Mouse (Mus musculus): ENCODE results near the gene Zcchc24. TPM values are rescaled to one million over a fixed set of nuclear protein-coding genes. Genes with fewer than 3 reads are reported as not detected.

Zcchc24 gene
- polyA plus RNA-seq, 1 experiment from 2014 or later = 22.3 TPM

GRCm38 (mm10) chr14:25800166-25800960 lies 31.5 kb upstream of the Zcchc24 start:
- H3K36me3 ChIP-seq (ENCODE audit: control insufficient read depth, insufficient read depth, low read length) = no peaks in the 10 kb centered on the region
- H3K27ac ChIP-seq (ENCODE audit: low read depth, low read length) = no peak overlapping the region
- no peak overlapping the region for H3K4me3 ChIP-seq (ENCODE audit: low read depth, low read length)
- no peak for ATAC-seq (ENCODE audit: insufficient read depth, low FRiP score, low TSS enrichment)
- peak; percentile 86 for DNase-seq (ENCODE audit: low spot score)
- H3K27me3 ChIP-seq (ENCODE audit: control insufficient read depth, insufficient read depth, low read length) = no peaks in the 10 kb centered on the region
- peaks cover 2% of the 10 kb centered on the region; the same call in 1 of the 2 replicates for H3K4me1 ChIP-seq (ENCODE audit: control insufficient read depth, insufficient read depth, low read length)
- no peak overlapping the region for H3K4me2 ChIP-seq (ENCODE audit: low read depth)
- no peaks in the 10 kb centered on the region for H3K9me3 ChIP-seq (ENCODE audit: control insufficient read depth, low read length)
- 27% methylated on average over 19 of the region's 19 CpGs for WGBS
- no peak overlapping the region for H3K9ac ChIP-seq (ENCODE audit: low read length)

- WGBS = 59% methylated on average over 7 of the region's 7 CpGs
These were observed 27.8 kb upstream of the Zcchc24 start for GRCm38 (mm10) chr14:25796619-25797018.

GRCm38 (mm10) chr14:25795561-25796174 lies 26.8 kb upstream of the Zcchc24 start:
- Histone ChIP-seq H3K36me3 (ENCODE audit: control insufficient read depth, insufficient read depth, low read length) (no peaks in the 10 kb centered on the region), H3K9ac (ENCODE audit: low read length) (no peak overlapping the region), H3K4me3 (ENCODE audit: low read depth, low read length) (no peak overlapping the region), H3K9me3 (ENCODE audit: control insufficient read depth, low read length) (no peaks in the 10 kb centered on the region), H3K4me2 (ENCODE audit: low read depth) (no peak overlapping the region), H3K27ac (ENCODE audit: low read depth, low read length) (no peak overlapping the region), H3K27me3 (ENCODE audit: control insufficient read depth, insufficient read depth, low read length) (no peaks in the 10 kb centered on the region), H3K4me1 (ENCODE audit: control insufficient read depth, insufficient read depth, low read length) (peaks cover 2% of the 10 kb centered on the region; the same call in 1 of the 2 replicates)
- WGBS = 42% methylated on average over 10 of the region's 10 CpGs
- peak; percentile 63 for DNase-seq (ENCODE audit: low spot score)
- ATAC-seq (ENCODE audit: insufficient read depth, low FRiP score, low TSS enrichment) = no peak

More at GRCm38 (mm10) chr14:25796619-25797018, 27.8 kb upstream of the Zcchc24 start:
- Histone ChIP-seq H3K9ac (ENCODE audit: low read length) (no peak overlapping the region), H3K9me3 (ENCODE audit: control insufficient read depth, low read length) (no peaks in the 10 kb centered on the region), H3K36me3 (ENCODE audit: control insufficient read depth, insufficient read depth, low read length) (no peaks in the 10 kb centered on the region), H3K27ac (ENCODE audit: low read depth, low read length) (no peak overlapping the region), H3K4me3 (ENCODE audit: low read depth, low read length) (no peak overlapping the region), H3K4me1 (ENCODE audit: control insufficient read depth, insufficient read depth, low read length) (peaks cover 2% of the 10 kb centered on the region; the same call in 1 of the 2 replicates), H3K4me2 (ENCODE audit: low read depth) (no peak overlapping the region), H3K27me3 (ENCODE audit: control insufficient read depth, insufficient read depth, low read length) (no peaks in the 10 kb centered on the region)
- ATAC-seq (ENCODE audit: insufficient read depth, low FRiP score, low TSS enrichment) (no peak), DNase-seq (ENCODE audit: low spot score) (no peak)

- Histone ChIP-seq H3K4me1 (ENCODE audit: control insufficient read depth, insufficient read depth, low read length) (peaks cover 2% of the 10 kb centered on the region; the same call in 1 of the 2 replicates), H3K27me3 (ENCODE audit: control insufficient read depth, insufficient read depth, low read length) (no peaks in the 10 kb centered on the region)
- WGBS = 80% methylated on average over 6 of the region's 6 CpGs
These were observed 26.2 kb upstream of the Zcchc24 start for GRCm38 (mm10) chr14:25795067-25795466.

GRCm38 (mm10) chr14:25794331-25794730 lies 25.5 kb upstream of the Zcchc24 start:
- no peak for DNase-seq (ENCODE audit: low spot score)
- Histone ChIP-seq H3K36me3 (ENCODE audit: control insufficient read depth, insufficient read depth, low read length) (no peaks in the 10 kb centered on the region), H3K4me3 (ENCODE audit: low read depth, low read length) (no peak overlapping the region), H3K9me3 (ENCODE audit: control insufficient read depth, low read length) (no peaks in the 10 kb centered on the region), H3K4me2 (ENCODE audit: low read depth) (no peak overlapping the region), H3K9ac (ENCODE audit: low read length) (no peak overlapping the region), H3K27ac (ENCODE audit: low read depth, low read length) (no peak overlapping the region), H3K27me3 (ENCODE audit: control insufficient read depth, insufficient read depth, low read length) (no peaks in the 10 kb centered on the region), H3K4me1 (ENCODE audit: control insufficient read depth, insufficient read depth, low read length) (peaks cover 2% of the 10 kb centered on the region; the same call in 1 of the 2 replicates)
- 96% methylated on average over 2 of the region's 2 CpGs for WGBS
- no peak for ATAC-seq (ENCODE audit: insufficient read depth, low FRiP score, low TSS enrichment)

More at GRCm38 (mm10) chr14:25795067-25795466, 26.2 kb upstream of the Zcchc24 start:
- DNase-seq (ENCODE audit: low spot score) (no peak), ATAC-seq (ENCODE audit: insufficient read depth, low FRiP score, low TSS enrichment) (no peak)
- no peaks in the 10 kb centered on the region for H3K9me3 ChIP-seq (ENCODE audit: control insufficient read depth, low read length)
- H3K27ac ChIP-seq (ENCODE audit: low read depth, low read length) = no peak overlapping the region
- no peaks in the 10 kb centered on the region for H3K36me3 ChIP-seq (ENCODE audit: control insufficient read depth, insufficient read depth, low read length)
- H3K4me2 ChIP-seq (ENCODE audit: low read depth) = no peak overlapping the region
- no peak overlapping the region for H3K9ac ChIP-seq (ENCODE audit: low read length)
- H3K4me3 ChIP-seq (ENCODE audit: low read depth, low read length) = no peak overlapping the region

GRCm38 (mm10) chr14:25790768-25791302 lies 22.0 kb upstream of the Zcchc24 start:
- DNase-seq (ENCODE audit: low spot score) (no peak), ATAC-seq (ENCODE audit: insufficient read depth, low FRiP score, low TSS enrichment) (no peak)
- peaks cover under 1% of the 10 kb centered on the region; the same call in 1 of the 2 replicates for H3K4me1 ChIP-seq (ENCODE audit: control insufficient read depth, insufficient read depth, low read length)
- H3K4me2 ChIP-seq (ENCODE audit: low read depth) = no peak overlapping the region
- 78% methylated on average over 6 of the region's 6 CpGs for WGBS
- no peak overlapping the region for H3K9ac ChIP-seq (ENCODE audit: low read length)
- no peaks in the 10 kb centered on the region for H3K27me3 ChIP-seq (ENCODE audit: control insufficient read depth, insufficient read depth, low read length)
- no peak overlapping the region for H3K27ac ChIP-seq (ENCODE audit: low read depth, low read length)
- H3K36me3 ChIP-seq (ENCODE audit: control insufficient read depth, insufficient read depth, low read length) = no peaks in the 10 kb centered on the region
- H3K4me3 ChIP-seq (ENCODE audit: low read depth, low read length) = no peak overlapping the region
- no peaks in the 10 kb centered on the region for H3K9me3 ChIP-seq (ENCODE audit: control insufficient read depth, low read length)

- Histone ChIP-seq H3K4me3 (ENCODE audit: low read depth, low read length) (no peak overlapping the region), H3K4me2 (ENCODE audit: low read depth) (no peak overlapping the region), H3K27me3 (ENCODE audit: control insufficient read depth, insufficient read depth, low read length) (no peaks in the 10 kb centered on the region), H3K36me3 (ENCODE audit: control insufficient read depth, insufficient read depth, low read length) (no peaks in the 10 kb centered on the region), H3K27ac (ENCODE audit: low read depth, low read length) (no peak overlapping the region), H3K9me3 (ENCODE audit: control insufficient read depth, low read length) (no peaks in the 10 kb centered on the region), H3K9ac (ENCODE audit: low read length) (no peak overlapping the region), H3K4me1 (ENCODE audit: control insufficient read depth, insufficient read depth, low read length) (no peaks in the 10 kb centered on the region)
- DNase-seq (ENCODE audit: low spot score) (no peak), ATAC-seq (ENCODE audit: insufficient read depth, low FRiP score, low TSS enrichment) (no peak)
- 92% methylated on average over 1 of the region's 1 CpGs for WGBS
These were observed 21.1 kb upstream of the Zcchc24 start for GRCm38 (mm10) chr14:25789946-25790345.

- no peaks in the 10 kb centered on the region for H3K9me3 ChIP-seq (ENCODE audit: control insufficient read depth, low read length)
- no peaks in the 10 kb centered on the region for H3K4me1 ChIP-seq (ENCODE audit: control insufficient read depth, insufficient read depth, low read length)
- no peaks in the 10 kb centered on the region for H3K27me3 ChIP-seq (ENCODE audit: control insufficient read depth, insufficient read depth, low read length)
- DNase-seq (ENCODE audit: low spot score) (no peak), ATAC-seq (ENCODE audit: insufficient read depth, low FRiP score, low TSS enrichment) (no peak)
- H3K9ac ChIP-seq (ENCODE audit: low read length) = no peak overlapping the region
- no peak overlapping the region for H3K4me3 ChIP-seq (ENCODE audit: low read depth, low read length)
- H3K4me2 ChIP-seq (ENCODE audit: low read depth) = no peak overlapping the region
- H3K36me3 ChIP-seq (ENCODE audit: control insufficient read depth, insufficient read depth, low read length) = no peaks in the 10 kb centered on the region
- H3K27ac ChIP-seq (ENCODE audit: low read depth, low read length) = no peak overlapping the region
These were observed 20.4 kb upstream of the Zcchc24 start for GRCm38 (mm10) chr14:25789207-25789606.
